Comparison of ENCODE assay signal across 8 mouse cellular contexts in genomic region chr11:97568729-97569128, GRCm38 (mm10). TPM values are rescaled to one million over a fixed set of nuclear protein-coding genes. Genes with fewer than 3 reads are reported as not detected.
DNase-seq lines count a peak whose midpoint lies in the region; ATAC-seq lines count a peak whose summit lies in the region.

No protein-coding gene starts in this region.

- H3K27me3 ChIP-seq in hindbrain, embryonic 12.5 days = peaks cover 44% of the 10 kb centered on the region

- H3K9me3 ChIP-seq in hindbrain, embryonic 12.5 days (replicated peaks) = no peaks in the 10 kb centered on the region

- DNase-seq in MEL-GATA-1-ER (ENCODE audit: extremely low read depth, low read depth) = peak; percentile 37
- DNase-seq in cerebellum, adult 9-10 months = peak; percentile 92
- DNase-seq in frontal cortex, postnatal 14 days (ENCODE audit: low spot score in 2 of 2) = peak; percentile 53 to 61
- peak; percentile 89 to 91 for DNase-seq in layer of hippocampus, postnatal 10 days (ENCODE audit: low spot score in 2 of 2)
- peak; percentile 66 for DNase-seq in lung, postnatal 25 days (ENCODE audit: low spot score)
- DNase-seq in right cerebral cortex, adult 18-20 months = peak; percentile 84

- no peak for ATAC-seq in hindbrain, embryonic 12.5 days (ENCODE audit: low FRiP score)
- ATAC-seq in inflammation-experienced regulatory T-cells, adult 6 months = no peak

- 0 out of 2 replicates have a peak overlapping the region, but pooled peaks have one; percentile 12 for H3K27ac ChIP-seq in hindbrain, embryonic 12.5 days

- H3K36me3 ChIP-seq in hindbrain, embryonic 12.5 days = no peaks in the 10 kb centered on the region

- 12% methylated on average over 8 of the region's 8 CpGs for WGBS in hindbrain, embryonic 12.5 days

- no peak overlapping the region for H3K9ac ChIP-seq in hindbrain, embryonic 12.5 days

- H3K4me1 ChIP-seq in hindbrain, embryonic 12.5 days = peaks cover 98% of the 10 kb centered on the region

- H3K4me3 ChIP-seq in hindbrain, embryonic 12.5 days = no peak overlapping the region

- H3K4me2 ChIP-seq in hindbrain, embryonic 12.5 days (replicated peaks) = peak overlapping the region; percentile 24; the same call in 1 of the 2 replicates

RNA-seq across cellular contexts. Expression of gene Srcin1, which starts 7.3 kb away (rescaled TPM):
- 6.3 and 6.7 TPM in 2 replicates for polyA plus RNA-seq in hindbrain, embryonic 12.5 days (2016; fragmentation: Nextera tagmentation; extraction: Ambion mirVana)
- total RNA-seq in layer of hippocampus, postnatal 10 days (2021) = 100 to 1,000 TPM; 271 to 286 TPM
- not detected for polyA plus RNA-seq in inflammation-experienced regulatory T-cells, adult 6 months (2017; shearing (Covaris generic))

Comparison
In these comparisons a context has a peak if more than half of its experiments do, and no peak if none do; other contexts are left out.
1. DNase-seq: peak in every context shown above with its lines; median percentile 92 in cerebellum, adult 9-10 months; 90 in layer of hippocampus, postnatal 10 days; 84 in right cerebral cortex, adult 18-20 months; 66 in lung, postnatal 25 days; 57 in frontal cortex, postnatal 14 days; 37 in MEL-GATA-1-ER.